In genomic region chr19:11343147-11343546, GRCm38 (mm10) we compare ENCODE assay signal across 26 mouse cellular contexts. TPM values are rescaled to one million over a fixed set of nuclear protein-coding genes. Genes with fewer than 3 reads are reported as not detected.
"Had no signal": no experiment of that assay in that cellular context is flagged by ENCODE, and none has a peak within 500 bp of the region (broad histone marks: within the 10 kb centered on the region; RNA-seq: fewer than 3 reads in every experiment).

No protein-coding gene starts in this region.

- DNase-seq: lung, adult 18-20 months; lung, embryonic 14.5 days; lung, postnatal 10 days; lung, postnatal 4 days; retina, postnatal 1 day; right cerebral cortex, adult 18-20 months; right cerebral cortex, postnatal 25 days; right cerebral cortex, postnatal 4 days; spleen, adult 18-20 months; thymus, adult 18-20 months; thymus, postnatal 14 days; thymus, postnatal 36 days had no signal

- H3K27ac ChIP-seq: liver, embryonic 14.5 days; midbrain, embryonic 13.5 days; midbrain, embryonic 15.5 days; neural tube, embryonic 12.5 days had no signal

- H3K4me1 ChIP-seq: megakaryocyte, embryonic 14.5 days; midbrain, embryonic 13.5 days; midbrain, embryonic 15.5 days; neural tube, embryonic 12.5 days had no signal

- H3K4me3 ChIP-seq: megakaryocyte, embryonic 14.5 days; midbrain, embryonic 13.5 days; midbrain, embryonic 15.5 days; neural tube, embryonic 12.5 days had no signal

- H3K36me3 ChIP-seq: midbrain, embryonic 13.5 days; midbrain, embryonic 15.5 days; neural tube, embryonic 12.5 days had no signal

- ATAC-seq: midbrain, embryonic 13.5 days; midbrain, embryonic 15.5 days had no signal

RNA-seq across cellular contexts. Expression of gene Ms4a7, which starts 7.2 kb away (rescaled TPM):
- total RNA-seq: neutrophil, adult 5-6 weeks had no signal

RNA-seq across cellular contexts. Expression of gene Ms4a14, which starts 28.9 kb away (rescaled TPM):
- total RNA-seq: neutrophil, adult 5-6 weeks had no signal
- polyA plus RNA-seq: liver, embryonic 16.5 days; lung, embryonic 14.5 days; midbrain, embryonic 11.5 days; midbrain, embryonic 13.5 days; neural tube, embryonic 12.5 days; neural tube, embryonic 14.5 days; stomach, embryonic 14.5 days had no signal

RNA-seq across cellular contexts. Expression of gene Ms4a4a, which starts 32.2 kb away (rescaled TPM):
- polyA plus RNA-seq: neural tube, embryonic 14.5 days had no signal

RNA-seq across cellular contexts. Expression of gene Ms4a5, which starts 59.5 kb away (rescaled TPM):
- total RNA-seq: neutrophil, adult 5-6 weeks had no signal
- polyA plus RNA-seq: liver, embryonic 14.5 days; liver, embryonic 16.5 days; lung, embryonic 14.5 days; lung, embryonic 16.5 days; midbrain, embryonic 11.5 days; midbrain, embryonic 13.5 days; midbrain, embryonic 15.5 days; neural tube, embryonic 12.5 days; neural tube, embryonic 14.5 days; small intestine, adult 2 months; stomach, embryonic 14.5 days; stomach, embryonic 16.5 days; thymus, postnatal 0 days had no signal
